Mouse (Mus musculus) liver, embryonic 12.5 days (tissue): ENCODE data around the gene Disp1. TPM values are rescaled to one million over a fixed set of nuclear protein-coding genes. Genes with fewer than 3 reads are reported as not detected.
A peak's percentile ranks its signal among the peaks of the same experiment; 100 is the strongest.

ENCODE experiments used
- ATAC-seq: fragments of 200-750 bp; cut with Nextera tagmentation; 2 replicates; pipeline ENCODE4 v1.8.0; 2017; ENCODE audit warnings: moderate number of reproducible peaks, mild to moderate bottlenecking, moderate library complexity
- H3K27ac ChIP-seq: fragments of 300-500 bp; sonication (generic); 2 replicates; pipeline ENCODE4 v1.5.1; 2016; ENCODE audit warnings: mild to moderate bottlenecking
- H3K27me3 ChIP-seq: fragments of 300-500 bp; sonication (generic); replicated peaks from 2 replicates; pipeline ENCODE4 v1.6.1; 2016; ENCODE audit warnings: mild to moderate bottlenecking, moderate library complexity
- H3K36me3 ChIP-seq: fragments of 300-500 bp; sonication (generic); 2 replicates; pipeline ENCODE4 v1.6.1; 2016; ENCODE audit warnings: mild to moderate bottlenecking, moderate library complexity
- H3K4me1 ChIP-seq: fragments of 300-500 bp; sonication (generic); 2 replicates; pipeline ENCODE4 v1.6.1; 2016
- H3K4me2 ChIP-seq: fragments of 300-500 bp; sonication (generic); 2 replicates; pipeline ENCODE4 v1.6.1; 2016; ENCODE audit warnings: mild to moderate bottlenecking, moderate library complexity
- H3K4me3 ChIP-seq: fragments of 300-500 bp; sonication (generic); 2 replicates; pipeline ENCODE4 v1.5.1; 2016; ENCODE audit warnings: mild to moderate bottlenecking, moderate library complexity
- H3K9ac ChIP-seq: fragments of 300-500 bp; sonication (generic); 2 replicates; pipeline ENCODE4 v1.6.1; 2016; ENCODE audit warnings: mild to moderate bottlenecking, moderate library complexity
- H3K9me3 ChIP-seq: fragments of 300-500 bp; sonication (generic); replicated peaks from 2 replicates; pipeline ENCODE4 v1.6.1; 2016; ENCODE audit warnings: mild to moderate bottlenecking, moderate library complexity
- WGBS: fragments of 180-500 bp; shearing (Covaris S2); methylation state at CpG from one replicate; pipeline ENCODE4 v1.1.7; 2016; ENCODE audit not compliant: insufficient replicate concordance; 5-methylcytosine and 5-hydroxymethylcytosine counted together
- polyA plus RNA-seq: library from polyadenylated mRNA; unstranded; fragments of >200 nt; fragmentation: Nextera tagmentation; extraction: Ambion mirVana; gene quantifications from 2 replicates; pipeline ENCODE4 v1.2.1, GENCODE M21; 2016

The Disp1 gene
- polyA plus RNA-seq, 1 experiment from 2014 or later = 4.0 TPM

DNA sequence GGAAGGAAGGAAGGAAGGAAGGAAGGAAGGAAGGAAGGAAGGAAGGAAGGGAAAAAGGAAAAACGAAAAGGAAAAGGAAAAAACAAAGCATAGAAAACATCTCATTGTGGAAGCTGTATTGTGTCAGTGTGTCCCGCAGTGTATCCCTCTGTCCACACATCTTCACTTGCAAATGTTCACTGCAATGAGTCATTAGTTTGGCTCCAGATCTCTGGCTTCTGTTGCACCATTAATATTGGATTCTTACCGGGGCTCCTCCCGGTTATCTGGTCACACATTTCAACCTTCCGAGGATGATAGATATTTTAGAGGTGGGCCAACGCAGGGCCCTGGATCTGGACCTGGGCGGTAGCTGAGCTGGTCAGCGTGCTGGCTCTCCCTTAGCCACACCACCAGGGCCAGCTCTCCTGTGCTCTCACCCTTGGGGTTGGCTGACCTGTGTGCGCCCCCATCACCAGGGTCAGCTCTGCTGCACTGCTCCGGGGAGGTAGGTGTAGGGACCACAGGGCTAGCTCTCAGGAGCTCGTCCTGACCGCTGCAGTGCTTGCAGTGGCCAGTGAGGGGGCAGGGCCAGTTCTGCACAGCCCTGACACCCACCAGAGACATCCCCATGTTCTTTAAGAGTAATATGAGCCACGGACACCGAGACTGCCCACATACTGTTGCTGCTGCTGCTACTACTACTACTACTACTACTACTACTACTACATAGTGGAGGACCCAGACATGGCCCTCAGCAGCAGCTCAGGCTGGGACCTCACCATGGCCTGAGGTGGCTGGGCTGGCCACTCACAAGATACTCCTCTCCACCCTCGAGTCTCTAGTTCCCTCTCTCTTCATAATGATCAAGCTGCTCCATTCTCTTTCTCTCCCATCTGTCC lies 104.1 kb downstream of the Disp1 start:
- H3K9me3 ChIP-seq = no peaks in the 10 kb centered on the region
- no peak overlapping the region for H3K27ac ChIP-seq
- WGBS = 73% methylated on average over 15 of the region's 15 CpGs
- no peak overlapping the region for H3K4me3 ChIP-seq
- H3K36me3 ChIP-seq = no peaks in the 10 kb centered on the region
- ATAC-seq = peak; percentile 40
- H3K4me2 ChIP-seq = no peak overlapping the region
- H3K9ac ChIP-seq = no peak overlapping the region
- H3K4me1 ChIP-seq = peaks cover 8% of the 10 kb centered on the region; the same call in 1 of the 2 replicates
- no peaks in the 10 kb centered on the region for H3K27me3 ChIP-seq

DNA sequence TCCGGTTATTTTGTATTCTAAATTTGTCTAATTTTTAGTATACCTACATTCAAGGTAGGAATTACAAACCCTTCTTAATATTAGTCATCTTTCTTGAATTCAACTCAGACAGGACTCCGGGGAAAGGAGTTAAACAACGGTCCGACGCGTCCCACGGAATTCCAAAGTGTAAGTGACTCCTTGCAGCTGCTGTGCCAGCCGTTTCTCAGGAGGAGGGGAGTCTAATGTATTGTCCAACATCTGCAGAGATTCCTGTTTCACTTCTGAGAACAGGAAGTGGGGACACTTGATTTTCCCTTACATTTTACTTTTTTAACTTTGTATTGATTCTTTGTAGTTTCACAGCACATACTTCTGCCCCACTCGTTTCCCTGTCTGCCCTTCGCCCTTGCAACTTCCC lies 104.9 kb downstream of the Disp1 start:
- Histone ChIP-seq H3K4me1 (peaks cover 8% of the 10 kb centered on the region; the same call in 1 of the 2 replicates), H3K4me2 (no peak overlapping the region), H3K9ac (no peak overlapping the region), H3K4me3 (no peak overlapping the region), H3K36me3 (no peaks in the 10 kb centered on the region), H3K9me3 (no peaks in the 10 kb centered on the region), H3K27me3 (no peaks in the 10 kb centered on the region), H3K27ac (no peak overlapping the region)
- no peak for ATAC-seq
- 69% methylated on average over 10 of the region's 10 CpGs for WGBS

DNA sequence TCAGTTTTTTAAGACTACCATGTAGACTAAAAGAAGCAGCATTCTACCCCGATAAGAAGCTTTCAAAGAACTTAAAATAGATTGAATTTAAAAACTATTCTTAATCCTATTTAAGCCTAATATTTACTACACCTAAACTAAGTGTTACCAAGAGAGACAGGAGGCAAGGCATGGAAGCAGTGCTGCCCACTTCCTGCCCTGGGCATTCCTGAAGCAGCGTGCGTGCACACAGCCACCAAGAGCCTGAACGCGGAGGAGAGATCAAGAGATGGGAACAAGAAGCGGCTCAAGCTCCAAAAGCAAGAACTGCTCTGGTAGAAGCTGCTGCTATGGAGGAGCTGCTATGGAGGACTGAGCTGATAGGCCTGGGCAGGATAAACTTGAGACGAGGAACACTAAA lies 106.2 kb downstream of the Disp1 start:
- Histone ChIP-seq H3K27ac (no peak overlapping the region), H3K4me1 (peaks cover 8% of the 10 kb centered on the region; the same call in 1 of the 2 replicates), H3K4me2 (no peak overlapping the region), H3K4me3 (no peak overlapping the region), H3K36me3 (no peaks in the 10 kb centered on the region), H3K9me3 (no peaks in the 10 kb centered on the region), H3K9ac (no peak overlapping the region), H3K27me3 (no peaks in the 10 kb centered on the region)
- 68% methylated on average over 7 of the region's 7 CpGs for WGBS
- no peak for ATAC-seq

DNA sequence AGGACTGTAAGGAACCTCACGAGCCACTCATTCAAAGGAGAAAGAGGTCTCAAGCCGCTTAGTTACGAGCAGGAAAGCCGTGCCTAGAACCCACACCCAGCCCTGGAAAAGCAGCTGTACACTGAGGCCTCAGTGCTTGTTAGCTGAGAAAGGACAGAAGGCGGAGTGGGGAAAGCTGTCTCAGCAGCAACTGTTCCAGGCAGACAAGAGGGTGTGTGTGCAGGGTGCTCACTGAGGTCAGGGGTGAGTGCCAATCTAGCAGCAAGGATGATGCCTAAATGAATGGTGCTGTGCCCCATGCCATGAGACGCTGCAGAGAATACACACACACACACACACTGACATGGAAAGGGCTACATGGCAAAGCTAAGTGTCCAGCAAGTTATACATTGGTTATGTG lies 106.8 kb downstream of the Disp1 start:
- H3K4me2 ChIP-seq = no peak overlapping the region

DNA sequence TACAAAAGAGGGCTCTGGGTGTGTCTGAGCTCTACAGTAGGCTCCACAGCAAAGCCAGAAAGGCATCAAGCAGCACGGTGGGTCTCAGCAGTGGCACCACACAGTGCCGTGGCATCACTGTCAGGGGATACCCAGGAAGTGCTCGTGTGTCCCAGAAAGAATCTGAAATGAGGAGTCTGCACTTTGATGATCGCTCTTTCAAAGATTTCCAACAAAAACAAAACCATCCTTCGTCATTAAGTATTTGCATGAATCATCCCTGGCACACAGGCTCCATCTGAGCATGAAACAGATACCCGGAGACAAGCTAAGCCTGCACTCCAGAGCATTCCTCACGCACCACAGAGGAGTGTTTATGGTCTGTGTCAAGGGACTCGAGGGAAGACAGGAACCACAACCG lies 107.8 kb downstream of the Disp1 start:
- H3K4me1 ChIP-seq = peaks cover 8% of the 10 kb centered on the region; the same call in 1 of the 2 replicates
- no peak overlapping the region for H3K4me3 ChIP-seq
- ATAC-seq = no peak
- H3K36me3 ChIP-seq = no peaks in the 10 kb centered on the region
- no peak overlapping the region for H3K9ac ChIP-seq
- 62% methylated on average over 9 of the region's 9 CpGs for WGBS
- no peak overlapping the region for H3K27ac ChIP-seq
- no peak overlapping the region for H3K4me2 ChIP-seq
- no peaks in the 10 kb centered on the region for H3K9me3 ChIP-seq
- no peaks in the 10 kb centered on the region for H3K27me3 ChIP-seq

More for the DNA sequence above, 106.8 kb downstream of the Disp1 start:
- H3K4me3 ChIP-seq = no peak overlapping the region
- H3K9me3 ChIP-seq = no peaks in the 10 kb centered on the region
- no peaks in the 10 kb centered on the region for H3K36me3 ChIP-seq
- no peaks in the 10 kb centered on the region for H3K27me3 ChIP-seq
- WGBS = 82% methylated on average over 6 of the region's 6 CpGs
- H3K4me1 ChIP-seq = peaks cover 8% of the 10 kb centered on the region; the same call in 1 of the 2 replicates
- no peak overlapping the region for H3K9ac ChIP-seq
- ATAC-seq = no peak
- H3K27ac ChIP-seq = no peak overlapping the region

DNA sequence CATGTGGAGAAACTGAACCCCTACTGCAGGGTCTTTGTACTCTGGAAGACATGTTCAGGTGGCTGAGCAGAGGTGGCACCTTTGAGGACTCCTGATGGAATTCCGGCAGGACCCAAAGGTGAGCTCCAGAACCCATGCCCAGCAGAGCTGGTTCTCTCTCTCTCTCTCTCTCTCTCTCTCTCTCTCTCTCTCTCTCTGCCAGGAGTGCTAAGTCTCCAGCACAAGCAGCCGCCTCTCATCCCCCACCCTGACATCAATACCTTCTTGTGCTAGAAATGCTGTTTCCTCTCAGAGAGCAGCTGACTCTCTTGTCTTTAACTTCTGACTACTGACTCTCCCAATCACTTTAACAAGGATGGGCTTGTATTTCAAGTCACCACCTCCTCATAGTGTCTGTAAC lies 113.8 kb downstream of the Disp1 start:
- Histone ChIP-seq H3K4me2 (no peak overlapping the region), H3K9ac (no peak overlapping the region), H3K36me3 (no peaks in the 10 kb centered on the region), H3K4me1 (no peaks in the 10 kb centered on the region), H3K27me3 (no peaks in the 10 kb centered on the region), H3K4me3 (no peak overlapping the region), H3K9me3 (no peaks in the 10 kb centered on the region), H3K27ac (no peak overlapping the region)
- WGBS = 67% methylated on average over 2 of the region's 2 CpGs
- no peak for ATAC-seq

DNA sequence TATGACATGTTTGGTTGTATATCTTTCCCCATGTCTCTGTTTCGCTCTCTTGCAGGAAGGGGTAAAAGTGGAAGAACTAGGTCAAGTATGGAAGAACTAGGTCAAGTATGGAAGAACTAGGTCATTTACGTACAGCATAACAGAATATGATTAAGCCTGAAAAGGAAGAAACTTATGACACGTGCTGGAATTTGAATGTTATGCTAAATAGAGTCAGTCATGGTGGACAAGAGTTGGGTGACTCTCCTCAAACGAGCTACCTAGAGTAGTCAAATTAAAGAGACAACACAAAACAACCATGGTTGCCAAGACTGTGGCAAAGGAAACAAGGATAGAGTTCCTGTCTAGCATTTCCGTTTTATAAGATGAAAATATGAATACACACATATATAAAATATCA lies 116.6 kb downstream of the Disp1 start:
- no peak overlapping the region for H3K4me2 ChIP-seq
- H3K36me3 ChIP-seq = no peaks in the 10 kb centered on the region
- no peaks in the 10 kb centered on the region for H3K27me3 ChIP-seq
- no peaks in the 10 kb centered on the region for H3K4me1 ChIP-seq
- no peak overlapping the region for H3K27ac ChIP-seq
- no peak overlapping the region for H3K9ac ChIP-seq
- 75% methylated on average over 5 of the region's 5 CpGs for WGBS
- H3K9me3 ChIP-seq = no peaks in the 10 kb centered on the region
- ATAC-seq = no peak
- no peak overlapping the region for H3K4me3 ChIP-seq

DNA sequence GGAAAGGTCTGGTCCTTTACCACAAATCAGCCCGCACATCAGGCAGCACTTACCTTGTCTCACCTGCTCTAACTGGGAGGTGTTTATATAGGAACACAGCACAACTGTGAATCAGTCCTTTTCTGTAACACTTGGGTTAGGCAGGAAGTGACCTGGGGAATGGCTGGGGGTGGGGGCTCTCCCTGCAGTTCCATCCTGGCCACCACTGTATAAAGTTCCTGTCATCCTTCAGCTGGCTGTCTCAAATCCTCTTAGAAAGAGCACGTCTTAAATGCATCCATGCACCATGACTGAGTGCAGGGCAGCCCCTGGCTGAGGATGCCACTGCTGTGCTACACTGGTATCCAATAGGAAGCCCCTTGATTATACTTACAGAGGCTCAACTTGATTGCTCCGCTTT lies 118.5 kb downstream of the Disp1 start:
- Histone ChIP-seq H3K9me3 (no peaks in the 10 kb centered on the region), H3K4me1 (no peaks in the 10 kb centered on the region), H3K36me3 (no peaks in the 10 kb centered on the region; the same call in 1 of the 2 replicates), H3K4me3 (no peak overlapping the region), H3K27ac (no peak overlapping the region), H3K27me3 (no peaks in the 10 kb centered on the region), H3K4me2 (no peak overlapping the region), H3K9ac (no peak overlapping the region)
- ATAC-seq = no peak
- WGBS = 69% methylated on average over 3 of the region's 3 CpGs

DNA sequence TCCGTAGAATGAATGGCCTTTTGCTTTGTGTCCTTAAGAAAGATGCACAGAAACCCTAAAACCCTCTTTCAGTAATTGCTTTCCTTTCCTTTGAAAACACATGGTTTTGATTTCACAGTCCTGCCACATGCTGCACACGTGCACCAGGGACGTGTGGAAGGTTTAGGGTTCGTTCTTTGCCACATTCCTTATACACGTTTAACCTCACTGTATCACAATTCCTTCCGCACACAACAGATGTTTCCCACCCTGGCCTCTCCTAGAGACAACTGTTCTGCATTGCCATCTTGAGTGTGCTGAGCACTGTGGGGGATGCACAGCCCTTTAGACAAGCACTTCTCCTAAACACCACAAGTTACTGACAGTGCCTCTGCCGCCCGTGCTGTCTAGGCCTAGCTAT lies 119.2 kb downstream of the Disp1 start:
- no peaks in the 10 kb centered on the region; the same call in 1 of the 2 replicates for H3K36me3 ChIP-seq
- no peak overlapping the region for H3K9ac ChIP-seq
- H3K4me2 ChIP-seq = no peak overlapping the region
- no peaks in the 10 kb centered on the region for H3K9me3 ChIP-seq
- H3K4me3 ChIP-seq = no peak overlapping the region
- ATAC-seq = no peak
- WGBS = 64% methylated on average over 8 of the region's 8 CpGs
- H3K27me3 ChIP-seq = no peaks in the 10 kb centered on the region
- no peak overlapping the region for H3K27ac ChIP-seq
- H3K4me1 ChIP-seq = no peaks in the 10 kb centered on the region

DNA sequence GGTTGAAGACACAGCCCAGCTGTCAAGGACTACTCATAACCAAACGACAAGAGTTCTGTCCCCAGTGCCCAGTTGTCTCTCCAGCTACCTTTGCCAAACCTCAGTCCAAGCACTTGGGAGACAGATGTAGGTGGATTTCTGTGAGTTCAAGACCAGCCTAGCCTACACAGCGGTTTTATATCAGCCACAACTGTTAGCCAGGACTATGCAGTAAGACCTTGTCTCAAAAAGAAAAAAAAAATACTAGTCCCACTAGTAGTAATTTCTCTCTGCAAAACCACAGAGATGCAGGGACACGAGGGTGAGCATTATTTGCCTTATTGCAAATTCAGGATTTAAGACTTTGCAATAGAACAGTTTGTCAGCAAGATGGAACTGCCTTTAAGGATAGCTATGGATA lies 120.0 kb downstream of the Disp1 start:
- Histone ChIP-seq H3K27ac (no peak overlapping the region), H3K4me2 (no peak overlapping the region), H3K9me3 (no peaks in the 10 kb centered on the region), H3K4me3 (no peak overlapping the region), H3K9ac (no peak overlapping the region), H3K4me1 (no peaks in the 10 kb centered on the region), H3K36me3 (no peaks in the 10 kb centered on the region; the same call in 1 of the 2 replicates), H3K27me3 (no peaks in the 10 kb centered on the region)
- WGBS = 53% methylated on average over 3 of the region's 3 CpGs
- ATAC-seq = no peak

DNA sequence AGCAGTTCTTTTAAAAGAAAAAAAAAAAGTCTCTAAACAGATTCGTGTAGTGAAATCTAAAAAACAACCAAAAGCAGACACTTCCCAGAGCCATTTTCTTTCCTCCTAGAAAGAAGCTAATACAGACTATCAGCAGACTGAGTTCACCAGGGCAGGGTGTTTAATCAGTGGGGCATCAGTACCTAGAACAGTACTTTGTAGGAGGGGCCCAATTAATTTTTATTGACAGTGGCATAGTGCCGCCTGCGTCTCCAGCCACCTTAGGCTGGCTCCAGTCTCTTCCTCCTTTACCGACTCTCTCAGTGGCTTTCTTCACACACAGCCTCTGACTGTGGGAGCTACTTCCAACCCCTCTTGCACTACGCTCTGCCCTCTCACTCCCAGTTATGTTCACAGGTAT lies 121.1 kb downstream of the Disp1 start:
- no peaks in the 10 kb centered on the region for H3K9me3 ChIP-seq
- H3K27me3 ChIP-seq = no peaks in the 10 kb centered on the region
- no peak overlapping the region for H3K27ac ChIP-seq
- peaks cover 9% of the 10 kb centered on the region for H3K36me3 ChIP-seq
- no peaks in the 10 kb centered on the region for H3K4me1 ChIP-seq
- 78% methylated on average over 5 of the region's 5 CpGs for WGBS
- no peak overlapping the region for H3K9ac ChIP-seq
- H3K4me2 ChIP-seq = no peak overlapping the region
- ATAC-seq = no peak
- no peak overlapping the region for H3K4me3 ChIP-seq

DNA sequence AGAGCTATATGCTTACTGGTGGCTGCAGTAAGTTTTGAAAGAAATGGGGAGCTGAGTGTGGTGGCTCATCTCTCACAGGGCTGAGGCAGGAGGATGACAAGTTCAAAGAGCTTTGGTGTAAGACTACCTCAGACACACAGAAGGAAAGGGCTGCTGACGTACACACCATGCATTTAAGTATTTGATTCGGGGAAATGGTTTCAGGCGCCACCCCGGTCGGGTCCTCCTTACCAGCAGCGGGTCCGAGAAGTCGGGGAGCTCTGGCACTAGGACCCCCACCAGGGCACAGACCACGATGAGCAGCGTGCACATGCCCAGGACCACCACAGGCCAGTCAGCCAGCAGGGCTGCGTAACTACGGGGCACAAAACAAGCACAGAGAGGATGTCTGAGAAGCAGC lies 121.6 kb downstream of the Disp1 start:
- no peak overlapping the region for H3K4me3 ChIP-seq
- no peak overlapping the region for H3K4me2 ChIP-seq
- no peaks in the 10 kb centered on the region for H3K9me3 ChIP-seq
- no peak overlapping the region for H3K27ac ChIP-seq
- no peaks in the 10 kb centered on the region for H3K4me1 ChIP-seq
- ATAC-seq = no peak
- WGBS = 82% methylated on average over 12 of the region's 12 CpGs
- no peak overlapping the region for H3K9ac ChIP-seq
- H3K36me3 ChIP-seq = peaks cover 14% of the 10 kb centered on the region
- no peaks in the 10 kb centered on the region for H3K27me3 ChIP-seq
